Mouse (Mus musculus): ENCODE data around the gene Chd9. TPM values are rescaled to one million over a fixed set of nuclear protein-coding genes. Genes with fewer than 3 reads are reported as not detected.

Chd9 gene
- total RNA-seq, 1 experiment from 2014 or later: 94.8 TPM

GRCm38 (mm10) chr8:90968307-90968706 is 140.2 kb downstream of the Chd9 start:
- no peak for DNase-seq

- DNase-seq: no peak
These were observed 148.8 kb downstream of the Chd9 start for GRCm38 (mm10) chr8:90976960-90977371.

- no peak for DNase-seq
These were observed 150.6 kb downstream of the Chd9 start for GRCm38 (mm10) chr8:90978720-90979119.

GRCm38 (mm10) chr8:90979295-90979694 is 151.1 kb downstream of the Chd9 start:
- no peak for DNase-seq

GRCm38 (mm10) chr8:90982087-90982486 is 153.9 kb downstream of the Chd9 start:
- no peak for DNase-seq

- peak; percentile 80 for DNase-seq
These were observed 191.6 kb downstream of the Chd9 start for GRCm38 (mm10) chr8:91019726-91020125.

- DNase-seq: no peak
These were observed 206.3 kb downstream of the Chd9 start for GRCm38 (mm10) chr8:91034417-91034816.

- no peak for DNase-seq
These were observed 208.8 kb downstream of the Chd9 start for GRCm38 (mm10) chr8:91036905-91037304.

- DNase-seq: no peak
These were observed 210.5 kb downstream of the Chd9 start for GRCm38 (mm10) chr8:91038637-91039036.

- no peak for DNase-seq
These were observed 218.2 kb downstream of the Chd9 start for GRCm38 (mm10) chr8:91046370-91046769.

GRCm38 (mm10) chr8:91051037-91051436 is 222.9 kb downstream of the Chd9 start:
- peak; percentile 85 for DNase-seq

- DNase-seq: no peak
These were observed 226.3 kb downstream of the Chd9 start for GRCm38 (mm10) chr8:91054418-91054817.

GRCm38 (mm10) chr8:91056848-91057247 is 228.7 kb downstream of the Chd9 start:
- no peak for DNase-seq

- DNase-seq: peak; percentile 21
These were observed 231.0 kb downstream of the Chd9 start for GRCm38 (mm10) chr8:91059086-91059578.

GRCm38 (mm10) chr8:91059884-91060510 is 231.8 kb downstream of the Chd9 start:
- DNase-seq: no peak

GRCm38 (mm10) chr8:91060555-91061471 is 232.7 kb downstream of the Chd9 start:
- DNase-seq: no peak

GRCm38 (mm10) chr8:91065179-91065578 is 237.0 kb downstream of the Chd9 start:
- no peak for DNase-seq

GRCm38 (mm10) chr8:91069407-91069806 is 241.3 kb downstream of the Chd9 start:
- peak; percentile 28 for DNase-seq

GRCm38 (mm10) chr8:91069834-91070233 is 241.7 kb downstream of the Chd9 start, which contains the start of gene Rbl2:
Gene Rbl2, plus strand, starts transcription at chr8:91070057.
- peak; percentile 97 for DNase-seq

- peak; percentile 89 for DNase-seq
These were observed 242.2 kb downstream of the Chd9 start for GRCm38 (mm10) chr8:91070275-91070859.

- no peak for DNase-seq
These were observed 249.1 kb downstream of the Chd9 start for GRCm38 (mm10) chr8:91077077-91077867.

GRCm38 (mm10) chr8:91079678-91080077 is 251.5 kb downstream of the Chd9 start:
- no peak for DNase-seq
